Mouse (Mus musculus) telencephalon, adult 2 months (tissue): Measurements from ENCODE around the gene Cacna2d1.

Experiments
- DNase-seq: peaks from one replicate; pipeline ENCODE4 v3.0.0-alpha.2; 2011; ENCODE audit warnings: low read depth, low spot score

The Cacna2d1 gene

DNA sequence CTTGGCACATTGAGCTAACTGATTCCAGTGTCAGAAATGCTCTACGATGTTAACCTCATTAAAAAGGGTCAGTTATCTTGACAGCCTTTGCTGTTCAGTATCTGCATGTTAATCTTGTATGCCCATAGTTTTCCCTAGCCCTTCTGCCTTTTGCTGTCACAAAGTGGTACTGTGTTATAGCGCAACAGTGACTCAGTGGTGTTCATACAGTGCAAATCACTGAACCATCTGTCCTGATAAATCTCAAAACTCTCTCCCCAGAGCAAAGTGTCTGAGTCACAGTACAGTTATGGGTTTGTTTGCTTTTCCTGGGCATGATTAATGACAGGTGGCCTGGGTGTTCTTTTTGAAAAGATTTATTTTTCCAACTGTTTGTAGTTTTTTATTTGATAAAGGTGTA is 122.3 kb downstream of the Cacna2d1 start:
- DNase-seq, result peak; percentile 27

- no peak for DNase-seq
Observed at GRCm38 (mm10) chr5:16062773-16063172, 128.3 kb downstream of the Cacna2d1 start.

DNA sequence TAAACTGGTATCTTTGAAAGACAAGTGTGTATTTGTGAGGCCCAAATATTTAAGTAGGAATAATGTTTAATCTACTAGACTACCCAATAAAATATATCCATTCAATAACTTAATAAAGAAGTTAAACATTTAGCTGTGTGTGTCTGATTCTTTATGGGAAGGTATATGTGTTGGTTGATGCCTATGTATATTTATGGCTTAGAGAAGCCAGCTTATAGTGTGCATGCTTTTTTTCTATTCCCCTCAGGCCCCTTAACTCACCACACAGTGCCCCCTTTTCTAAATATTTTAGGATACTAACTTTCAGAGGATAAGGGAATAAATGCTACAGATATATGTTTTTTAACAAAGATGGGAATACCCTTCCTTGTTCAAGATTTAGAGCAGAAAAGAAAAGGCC is 128.8 kb downstream of the Cacna2d1 start:
- DNase-seq, result no peak

DNA sequence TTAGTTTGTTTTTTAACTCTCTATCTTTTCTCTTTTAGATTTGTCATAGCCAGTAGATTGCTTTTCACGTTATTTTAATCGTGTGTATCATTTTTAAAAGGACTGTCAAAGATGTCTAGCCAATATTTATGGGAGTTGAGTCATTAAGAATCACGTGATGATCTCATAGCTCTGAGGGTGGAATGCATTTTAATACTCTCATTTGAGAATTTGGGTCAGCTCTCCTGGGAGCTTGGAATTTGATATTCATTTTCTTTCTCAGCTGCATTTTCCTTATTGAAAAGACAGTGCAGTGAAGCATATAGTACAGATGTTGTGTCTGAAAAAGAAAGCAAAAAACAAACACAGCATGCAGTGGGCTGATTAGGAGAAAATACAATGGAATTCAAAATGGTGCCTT is 129.5 kb downstream of the Cacna2d1 start:
- DNase-seq, result no peak

GRCm38 (mm10) chr5:16065816-16066215 is 131.3 kb downstream of the Cacna2d1 start:
- no peak for DNase-seq

- no peak for DNase-seq
Observed at GRCm38 (mm10) chr5:16082253-16082652, 147.8 kb downstream of the Cacna2d1 start.

DNA sequence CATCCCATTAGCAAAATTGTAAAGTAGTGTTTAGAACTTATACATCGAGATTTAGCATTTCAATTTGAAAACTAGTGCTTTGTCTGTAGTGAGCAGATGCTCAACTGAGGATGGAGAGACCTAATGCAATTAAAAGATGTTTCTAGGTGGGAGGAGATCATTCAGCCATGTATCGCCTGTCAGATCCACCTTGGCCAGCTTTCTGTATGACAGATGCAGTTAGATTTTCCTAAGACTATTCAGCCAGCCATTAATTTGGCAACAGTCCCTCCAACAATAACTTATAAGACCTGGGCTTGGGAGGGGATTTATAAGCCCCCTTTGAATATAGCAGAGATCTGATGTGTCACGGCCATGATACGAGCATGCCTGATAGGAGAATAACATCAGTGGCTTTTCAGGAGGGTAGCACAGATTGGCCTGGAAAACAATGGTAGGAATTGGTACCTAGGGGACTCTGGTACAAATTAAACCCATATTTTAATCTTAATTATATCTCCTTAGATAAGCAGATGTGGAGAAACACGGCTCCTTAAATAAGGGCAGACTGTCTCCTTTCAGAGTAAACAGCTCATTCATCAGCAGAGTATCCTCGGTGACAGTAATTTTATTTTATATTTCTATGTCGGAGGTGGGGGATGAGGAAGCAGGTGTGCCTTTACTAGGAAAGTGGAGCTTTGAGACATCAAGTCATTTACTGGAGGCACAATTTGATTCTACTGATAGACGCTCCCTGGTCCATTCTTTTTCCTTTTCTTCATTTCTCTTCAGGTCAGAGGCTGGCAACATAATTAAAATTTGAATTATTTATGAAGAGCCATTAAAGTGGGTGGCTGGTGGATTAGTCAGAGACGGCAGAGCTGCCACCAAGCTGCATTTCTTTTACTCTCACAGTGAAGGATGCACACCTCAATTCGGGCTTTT is 152.8 kb downstream of the Cacna2d1 start:
- no peak for DNase-seq

DNA sequence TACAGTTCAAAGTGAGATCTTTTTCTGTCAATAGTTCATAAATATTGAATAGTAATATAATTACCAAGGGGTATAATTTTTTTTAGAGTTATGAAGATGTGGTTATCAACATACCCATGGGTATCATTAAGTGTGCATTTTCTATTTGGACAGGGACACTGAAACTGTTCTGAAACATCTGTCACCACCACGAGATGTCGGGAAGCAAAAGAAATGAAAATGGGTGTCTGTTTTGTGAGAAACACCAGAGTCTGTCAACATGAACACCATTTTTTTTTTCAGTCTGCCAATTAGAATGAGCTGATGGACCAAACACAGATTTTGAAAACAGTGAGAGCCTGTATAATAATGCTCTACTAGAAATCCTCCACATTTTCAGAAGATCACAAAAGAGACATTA is 153.5 kb downstream of the Cacna2d1 start:
- DNase-seq, result no peak

DNA sequence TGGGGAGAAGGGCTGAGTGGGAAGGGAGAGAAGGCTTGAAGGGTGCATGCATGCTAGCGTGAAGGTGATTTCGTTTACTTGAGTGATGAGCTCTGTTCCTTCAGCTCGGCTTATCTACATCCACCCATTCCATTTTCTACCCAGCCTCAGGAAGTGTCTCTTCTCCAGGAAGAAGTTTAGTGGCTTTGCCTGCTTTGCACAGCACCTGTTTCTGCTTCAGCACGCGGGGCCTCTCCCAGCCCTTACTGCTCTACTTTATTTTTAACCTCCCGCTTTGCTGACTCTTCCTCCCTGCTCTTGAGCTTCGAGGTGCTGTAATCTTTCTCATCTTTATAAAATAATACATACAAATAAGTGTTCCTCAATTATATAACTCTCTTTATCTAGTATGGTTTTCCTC is 158.0 kb downstream of the Cacna2d1 start:
- DNase-seq, result no peak

DNA sequence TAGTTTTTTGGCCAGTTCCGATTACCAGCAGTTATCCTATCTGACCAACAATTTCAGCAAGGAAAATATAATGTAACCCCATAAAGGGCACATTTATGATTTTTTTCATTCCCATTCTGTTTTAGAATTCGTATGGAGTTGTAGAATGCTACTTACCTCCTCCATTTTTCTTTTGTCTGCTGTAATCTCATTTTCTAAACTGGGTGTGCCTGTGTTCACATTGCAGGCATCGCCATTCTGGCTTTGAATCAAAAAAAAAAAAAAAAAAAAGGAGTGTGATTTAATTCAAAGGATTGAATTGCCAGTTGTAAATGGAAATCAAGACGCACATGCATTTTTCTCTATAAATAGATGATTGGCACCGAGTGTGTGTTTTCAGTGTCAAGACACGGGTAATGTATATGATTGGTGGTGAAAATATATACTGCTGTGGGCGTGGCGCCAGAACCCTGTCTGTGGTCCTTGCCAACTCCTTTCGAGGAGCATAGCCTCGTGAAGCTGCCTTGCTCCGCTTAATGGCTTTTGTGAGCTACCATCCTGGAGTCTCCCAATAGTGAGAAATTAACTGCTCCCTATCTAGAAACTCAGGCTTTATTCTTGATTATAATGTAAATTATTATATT is 158.7 kb downstream of the Cacna2d1 start:
- no peak for DNase-seq

DNA sequence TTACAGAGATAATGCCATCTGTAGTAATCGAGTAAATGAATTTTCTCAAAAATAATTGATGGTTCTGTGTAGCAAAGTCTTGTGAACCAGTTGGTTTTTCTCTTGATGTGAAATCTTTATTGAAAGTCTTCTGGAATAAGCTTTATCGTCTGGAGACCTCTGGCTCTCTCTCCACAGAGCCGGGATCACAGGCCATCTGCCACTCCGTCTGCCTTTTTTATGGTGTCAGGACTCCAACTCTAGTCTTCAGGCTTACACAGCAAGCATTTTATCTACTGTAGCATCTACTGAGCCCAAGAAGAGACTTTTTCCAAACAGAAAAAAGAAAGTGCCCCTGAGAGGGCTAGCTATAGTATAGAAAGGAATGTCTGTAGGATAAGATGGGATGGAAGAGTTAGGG is 160.9 kb downstream of the Cacna2d1 start:
- DNase-seq, result no peak

- DNase-seq, result no peak
Observed at GRCm38 (mm10) chr5:16098766-16099165, 164.3 kb downstream of the Cacna2d1 start.

DNA sequence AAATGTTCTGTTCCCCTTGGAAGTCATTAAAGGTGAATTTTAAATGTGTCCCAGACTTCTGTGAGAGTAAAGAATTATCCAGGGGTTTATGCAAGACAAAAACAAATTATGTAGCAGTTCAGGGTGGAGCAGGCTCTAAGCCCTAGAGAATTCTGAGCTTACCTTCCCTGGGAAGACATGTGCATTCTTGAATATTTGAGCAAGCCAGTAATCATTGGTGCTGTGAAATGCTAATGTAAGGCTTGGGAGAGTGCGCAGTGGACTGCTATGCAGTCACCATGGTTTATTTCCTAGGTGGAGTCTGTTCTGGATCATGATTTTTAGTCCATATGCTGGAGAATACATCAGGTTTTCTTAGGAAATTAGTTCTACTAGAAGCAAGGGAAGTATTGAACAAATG is 167.3 kb downstream of the Cacna2d1 start:
- DNase-seq, result no peak

- no peak for DNase-seq
Observed at GRCm38 (mm10) chr5:16105701-16106100, 171.2 kb downstream of the Cacna2d1 start.

DNA sequence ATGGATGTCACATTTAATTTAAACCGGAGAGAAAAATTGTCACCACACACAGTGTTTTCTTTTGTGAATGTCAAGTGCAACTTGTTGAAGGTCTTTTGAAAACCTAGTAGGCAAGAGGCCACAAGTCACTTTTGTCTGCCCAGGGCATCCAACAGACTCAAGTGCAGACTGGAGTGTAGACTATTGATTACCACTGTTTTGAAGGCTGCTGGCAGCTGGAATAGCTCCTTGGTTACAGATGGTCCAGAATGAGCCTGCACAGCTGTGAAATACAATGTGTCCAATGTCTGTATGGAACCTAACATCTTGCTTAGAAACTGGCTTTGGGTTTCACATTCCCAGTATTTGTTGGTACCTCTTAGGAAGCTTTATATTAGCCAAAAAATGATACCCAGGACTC is 176.2 kb downstream of the Cacna2d1 start:
- no peak for DNase-seq

DNA sequence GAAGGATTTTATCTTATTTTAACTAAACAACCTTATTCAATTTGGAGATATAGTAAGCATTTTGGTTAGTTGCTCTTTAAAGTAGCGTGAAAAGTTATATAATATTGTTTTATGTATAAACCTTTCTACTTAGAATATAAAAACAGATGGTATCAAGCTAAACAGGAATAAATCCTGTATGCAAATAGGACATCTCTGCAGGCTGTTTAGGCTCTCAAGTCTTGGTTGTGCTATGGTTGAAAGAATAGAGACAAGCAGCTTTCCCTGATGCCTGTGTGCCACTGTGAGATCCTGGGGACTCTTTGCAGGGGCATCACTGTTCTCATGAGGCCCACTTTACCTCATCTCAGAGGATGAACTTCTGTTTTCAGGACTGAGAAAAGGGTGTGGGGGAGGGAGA is 179.4 kb downstream of the Cacna2d1 start:
- DNase-seq, result no peak

DNA sequence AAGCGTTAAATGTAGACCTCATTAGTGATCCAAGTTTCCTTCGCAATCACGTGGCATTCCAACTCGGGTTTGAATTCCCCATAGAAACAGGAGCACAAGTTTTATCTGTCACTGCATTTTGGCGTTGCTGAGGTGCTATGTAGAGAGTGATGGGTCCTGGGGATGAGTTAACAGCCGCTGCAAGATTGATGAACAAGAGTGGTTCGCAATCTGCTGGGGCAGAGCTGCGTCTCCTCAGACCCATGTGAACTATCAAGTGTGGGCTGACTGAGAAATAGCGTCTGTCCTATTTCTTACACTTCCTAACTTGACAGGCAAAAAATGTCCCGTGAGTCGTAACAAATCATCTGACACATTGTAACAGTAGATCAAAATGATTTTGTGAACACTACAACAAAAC is 186.8 kb downstream of the Cacna2d1 start:
- DNase-seq, result no peak

DNA sequence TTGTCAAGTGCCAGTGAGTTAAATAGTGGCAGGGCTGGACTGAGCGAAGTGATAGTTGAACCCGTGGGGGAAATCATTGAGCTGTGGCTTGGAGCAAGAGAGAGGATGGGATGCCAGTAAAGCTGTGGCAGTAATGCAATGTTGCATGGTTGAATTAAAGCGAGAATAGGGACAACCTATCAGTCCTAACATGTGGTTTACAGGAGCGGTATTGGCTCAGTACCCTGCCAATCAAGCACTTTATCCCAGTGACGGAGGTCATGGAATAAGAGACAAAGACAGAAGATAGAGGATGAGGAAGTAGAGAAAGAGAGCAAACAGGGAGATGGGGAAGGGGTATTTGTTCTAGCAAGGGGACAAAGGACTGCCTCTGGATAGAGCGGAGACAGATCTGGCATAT is 187.6 kb downstream of the Cacna2d1 start:
- no peak for DNase-seq

GRCm38 (mm10) chr5:16134286-16135094 is 200.0 kb downstream of the Cacna2d1 start:
- no peak for DNase-seq

- DNase-seq, result no peak
Observed at GRCm38 (mm10) chr5:16135986-16136385, 201.5 kb downstream of the Cacna2d1 start.

DNA sequence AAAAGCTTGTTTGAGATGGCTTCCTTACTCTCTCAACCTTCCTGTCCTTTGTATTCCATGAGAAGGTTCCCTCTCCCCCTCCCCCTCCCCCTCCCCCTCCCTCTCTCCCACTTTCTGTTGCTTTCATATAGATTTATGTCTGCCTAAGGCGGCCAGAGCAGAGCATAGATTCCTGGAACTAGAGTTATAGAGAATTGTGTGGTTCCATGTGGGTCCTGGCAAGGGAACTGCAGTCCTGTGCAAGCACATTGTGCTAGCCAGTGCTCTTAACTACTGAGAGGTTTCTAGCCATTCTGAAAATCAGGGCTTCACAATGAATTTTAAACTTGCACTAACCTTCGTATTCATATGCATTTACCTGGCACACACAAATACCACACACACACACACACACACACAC is 202.3 kb downstream of the Cacna2d1 start:
- DNase-seq, result no peak

DNA sequence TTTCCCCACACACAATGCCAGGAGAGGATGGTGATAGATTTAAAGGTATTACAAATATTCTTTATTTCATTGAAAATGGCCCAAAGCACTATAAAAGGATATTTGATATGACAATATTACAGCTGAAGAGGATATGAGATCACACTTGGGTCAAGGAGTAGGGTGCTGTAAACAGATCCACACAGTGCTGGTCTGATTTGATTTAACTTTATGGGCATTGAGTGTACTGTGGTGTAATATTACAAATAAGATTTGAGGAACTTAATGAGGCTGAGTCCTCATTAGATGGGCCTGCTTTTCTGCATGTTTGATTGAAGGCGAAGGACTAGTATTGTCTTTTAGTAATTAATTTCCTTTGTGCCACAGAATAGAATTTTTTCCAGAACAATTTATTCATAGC is 212.1 kb downstream of the Cacna2d1 start:
- no peak for DNase-seq
